Mouse (Mus musculus) stomach, postnatal 0 days (tissue): ENCODE measurements at regions not wholly inside any gene's neighbourhood (a gene's known extent, or its start where the extent isn't known, plus 50 kb on each side); places are given as distances from the start of the nearest gene placed in this dataset.

ENCODE experiments used
- CTCF ChIP-seq: IDR thresholded peaks from 2 replicates; pipeline ENCODE4 v1.5.1; 2016; ENCODE audit warnings: antibody characterized with exemption, low read depth, mild to moderate bottlenecking, moderate library complexity
- EP300 ChIP-seq: optimal IDR thresholded peaks from 2 replicates; pipeline ENCODE3; 2016; ENCODE audit warnings: antibody characterized with exemption

DNA sequence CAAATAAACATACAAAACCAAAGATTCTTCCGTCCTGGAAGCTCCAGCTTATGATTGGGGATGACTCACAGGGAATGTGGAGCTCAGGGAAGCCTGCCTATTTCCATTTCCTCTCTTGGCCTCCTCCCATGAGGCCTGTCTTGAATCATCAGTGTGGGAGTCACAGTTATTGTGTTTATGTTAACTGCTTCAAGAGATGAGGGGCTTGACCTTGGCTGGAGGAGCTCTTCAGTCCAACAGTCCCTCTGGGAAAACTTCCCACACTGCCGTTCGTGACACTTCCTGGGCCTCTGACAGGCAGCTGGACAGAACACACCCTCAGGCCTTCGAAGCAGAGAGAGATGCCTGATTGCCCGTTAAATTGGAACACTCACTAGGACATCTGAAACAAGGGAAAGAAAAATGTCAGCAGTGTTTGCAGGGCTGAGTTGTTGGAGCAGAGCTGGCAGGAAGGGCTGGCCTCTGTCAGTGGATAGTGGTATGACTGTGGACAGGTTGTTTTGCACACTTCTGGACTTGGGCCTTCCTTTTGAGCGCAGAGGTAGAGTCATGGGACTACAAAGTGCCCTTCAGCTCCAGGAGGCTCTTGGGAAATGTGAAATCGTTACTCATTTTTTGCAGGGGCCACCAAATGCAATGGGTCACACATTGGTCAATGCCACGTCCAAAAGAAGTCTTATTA lies 2105.5 kb upstream of the Lrrc6 start:
- TF ChIP-seq CTCF (no peak), EP300 (no peak)
